Mouse (Mus musculus): Measurements from ENCODE around the gene Hrg. TPM values are rescaled to one million over a fixed set of nuclear protein-coding genes. Genes with fewer than 3 reads are reported as not detected.
"Not testable (repeated sequence)": the region's sequence is repeated elsewhere in the genome, so short reads cannot be mapped to it uniquely, and the experiment has no call there.

The Hrg gene
- total RNA-seq (2022) = not detected

DNA sequence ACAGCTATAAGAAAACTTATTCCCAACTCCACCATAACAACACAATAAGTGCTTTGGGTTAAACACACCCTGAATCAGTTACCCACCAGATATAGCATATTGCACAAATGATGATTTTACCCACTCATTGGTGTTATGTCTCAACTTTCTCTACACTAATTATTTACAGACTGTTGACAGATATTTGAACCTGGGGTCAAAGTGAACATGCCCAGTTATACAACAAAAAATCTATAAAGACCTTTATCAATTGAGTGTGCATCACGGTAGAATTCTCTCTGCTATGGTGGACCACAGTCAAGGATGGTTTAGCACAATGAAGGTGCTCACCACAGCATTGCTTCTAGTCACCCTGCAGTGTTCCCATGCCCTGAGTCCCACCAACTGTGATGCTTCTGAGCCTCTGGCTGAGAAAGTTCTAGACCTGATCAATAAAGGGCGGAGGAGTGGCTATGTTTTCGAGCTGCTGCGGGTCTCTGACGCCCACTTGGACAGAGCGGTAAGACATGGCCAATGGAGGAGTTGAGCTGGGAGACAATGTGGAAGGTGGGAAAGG, at the start of gene Hrg:
Gene Hrg, plus strand, starts transcription at position 233 of the 556 bp plus-strand sequence.
- DNase-seq (ENCODE audit: low spot score) = no peak

DNA sequence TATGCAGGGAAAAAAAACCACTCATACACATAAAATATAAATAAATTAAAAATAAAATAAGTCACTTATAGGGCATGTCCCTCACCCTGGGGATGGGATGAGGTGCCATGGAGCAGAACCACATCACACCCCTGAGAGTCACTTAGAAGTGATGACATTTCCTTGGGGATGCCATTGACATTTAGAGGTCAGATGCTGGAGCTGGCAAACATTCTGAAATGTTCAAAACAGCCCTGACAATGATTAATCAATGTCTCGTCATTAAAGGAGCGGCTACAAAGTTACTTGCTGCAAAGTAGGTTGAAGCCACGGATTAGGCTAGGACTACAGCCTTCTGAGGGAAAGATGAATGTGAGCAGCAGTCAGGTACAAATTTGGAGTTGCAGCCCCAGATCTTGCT, 49.5 kb upstream of the Hrg start:
- no peak for DNase-seq (ENCODE audit: low spot score)

DNA sequence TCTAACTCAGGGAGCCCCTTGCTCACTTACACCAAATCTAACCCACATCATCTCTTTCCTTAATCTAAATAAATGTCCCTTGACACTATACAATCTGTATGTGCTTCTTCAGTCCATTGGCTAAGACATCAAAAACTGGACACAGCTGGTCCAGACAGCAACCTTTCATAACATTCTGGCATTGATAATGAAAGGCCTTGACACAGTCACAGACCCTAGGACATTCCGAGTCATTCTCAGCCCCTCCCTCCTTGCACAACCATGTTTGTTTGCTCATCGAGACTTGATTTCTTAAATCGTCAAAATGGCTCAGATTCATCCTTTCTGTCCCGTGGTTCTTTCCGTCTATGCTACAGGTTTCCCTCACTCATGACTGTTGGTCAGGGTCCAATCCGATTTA, 41.6 kb upstream of the Hrg start:
- DNase-seq (ENCODE audit: low spot score) = no peak

DNA sequence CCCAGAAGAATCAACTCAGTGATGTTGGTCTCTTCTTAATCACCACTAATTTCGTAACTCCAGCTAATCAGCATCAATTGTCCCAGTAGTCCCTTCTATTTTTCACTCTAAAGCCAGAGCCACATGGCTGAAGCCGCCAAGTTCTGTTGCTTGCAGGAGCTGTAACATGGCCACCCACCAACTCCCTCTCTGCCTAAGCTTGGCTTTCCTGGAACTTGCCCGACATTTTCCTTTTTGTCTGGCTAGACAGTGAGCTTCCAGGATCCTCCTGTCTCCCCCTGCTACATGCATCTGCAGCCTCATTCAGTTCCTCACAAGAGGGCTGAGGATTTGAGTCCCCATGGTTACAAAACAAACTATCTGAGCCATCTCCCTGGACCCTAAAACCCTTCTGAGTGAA, 38.9 kb upstream of the Hrg start:
- peak; percentile 43 for DNase-seq (ENCODE audit: low spot score)

DNA sequence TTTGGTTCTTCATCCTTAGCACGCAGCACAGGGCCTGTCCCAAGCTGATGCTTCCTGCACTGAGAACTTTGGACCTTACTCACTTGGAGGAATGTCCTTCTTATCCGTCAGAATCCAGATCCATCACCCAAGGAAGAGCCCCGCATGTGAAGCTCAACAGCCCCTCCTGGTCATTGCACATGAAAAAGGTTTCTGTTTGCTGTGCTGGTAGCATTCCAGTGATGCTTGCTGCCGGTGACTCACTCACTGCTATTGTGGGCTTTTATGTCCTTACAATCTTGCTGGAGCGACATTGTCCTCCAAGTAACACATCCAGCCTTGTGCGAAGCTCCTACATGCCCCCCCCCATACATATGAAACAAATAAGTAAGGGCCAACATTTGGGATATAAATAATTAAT, 38.0 kb upstream of the Hrg start:
- DNase-seq (ENCODE audit: low spot score) = no peak

DNA sequence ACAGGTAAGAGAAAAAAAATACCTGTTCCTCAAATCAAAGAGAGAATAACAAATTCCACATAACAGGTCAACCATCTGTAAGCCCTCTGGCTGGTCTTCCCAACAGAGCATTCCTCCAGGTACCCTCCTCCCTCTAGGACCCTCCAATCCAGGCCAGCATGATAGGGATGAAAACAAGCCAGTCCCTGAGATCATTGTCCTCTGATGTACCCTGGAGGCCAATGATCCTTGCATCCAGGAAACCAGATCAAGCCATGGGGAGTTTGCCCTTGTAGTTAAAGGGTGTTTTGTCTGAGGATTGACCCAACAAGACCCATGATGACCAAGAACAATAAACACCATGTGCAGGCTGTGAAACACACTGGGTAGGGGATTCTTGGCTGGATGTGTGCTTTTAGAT, 36.6 kb upstream of the Hrg start:
- DNase-seq (ENCODE audit: low spot score) = no peak

DNA sequence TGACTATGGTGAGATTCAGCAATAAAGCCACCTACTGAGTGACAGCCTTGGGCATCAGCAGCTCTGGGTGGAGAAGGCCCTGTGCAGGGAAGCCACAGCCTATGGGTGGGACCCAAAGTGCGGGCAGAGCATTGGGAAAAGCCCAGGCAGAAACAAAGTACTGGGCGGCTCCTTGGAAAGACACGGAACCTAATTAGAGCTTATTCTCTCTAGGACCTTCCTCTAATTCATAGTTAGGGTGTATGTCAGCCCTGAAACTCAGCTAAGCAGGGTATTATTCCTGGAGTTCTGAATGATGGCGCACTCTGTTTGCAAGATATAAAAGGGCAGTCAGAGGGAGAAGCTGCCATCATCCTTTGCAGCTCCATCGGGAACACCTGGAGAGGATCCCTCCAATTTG, 32.8 kb upstream of the Hrg start, which contains the start of gene Fetub:
Gene Fetub, plus strand, starts transcription at position 301 of the 400 bp plus-strand sequence.
- DNase-seq (ENCODE audit: low spot score) = no peak

DNA sequence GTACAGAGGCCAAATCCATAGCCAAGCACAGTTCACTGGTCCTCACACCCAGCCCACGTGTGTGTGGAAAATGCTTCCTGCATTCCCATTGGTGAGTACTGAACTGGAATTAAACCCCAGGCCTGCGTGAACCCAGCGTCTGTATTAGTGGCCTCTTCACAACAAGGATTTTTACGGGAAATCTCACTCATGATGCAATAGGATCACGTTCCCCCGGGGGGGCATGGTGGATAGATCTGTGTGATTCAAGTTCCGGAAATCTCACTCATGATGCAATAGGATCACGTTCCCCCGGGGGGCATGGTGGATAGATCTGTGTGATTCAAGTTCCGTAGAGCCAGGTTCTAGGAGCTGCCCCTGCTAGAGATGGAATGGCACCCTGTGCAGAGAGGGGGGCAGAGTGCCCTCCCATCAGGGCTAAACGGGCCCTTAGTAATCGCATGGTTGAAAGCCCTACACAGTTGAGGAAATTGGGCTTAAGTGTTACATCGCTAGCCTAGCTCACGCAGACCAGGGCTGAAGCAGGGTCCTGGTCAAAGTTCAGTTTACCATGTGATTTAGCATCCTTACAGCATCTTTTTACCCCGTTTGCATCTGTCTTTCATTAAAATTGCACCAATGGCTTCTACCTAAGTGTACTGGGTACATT, 32.1 kb upstream of the Hrg start:
- DNase-seq (ENCODE audit: low spot score) = no peak

DNA sequence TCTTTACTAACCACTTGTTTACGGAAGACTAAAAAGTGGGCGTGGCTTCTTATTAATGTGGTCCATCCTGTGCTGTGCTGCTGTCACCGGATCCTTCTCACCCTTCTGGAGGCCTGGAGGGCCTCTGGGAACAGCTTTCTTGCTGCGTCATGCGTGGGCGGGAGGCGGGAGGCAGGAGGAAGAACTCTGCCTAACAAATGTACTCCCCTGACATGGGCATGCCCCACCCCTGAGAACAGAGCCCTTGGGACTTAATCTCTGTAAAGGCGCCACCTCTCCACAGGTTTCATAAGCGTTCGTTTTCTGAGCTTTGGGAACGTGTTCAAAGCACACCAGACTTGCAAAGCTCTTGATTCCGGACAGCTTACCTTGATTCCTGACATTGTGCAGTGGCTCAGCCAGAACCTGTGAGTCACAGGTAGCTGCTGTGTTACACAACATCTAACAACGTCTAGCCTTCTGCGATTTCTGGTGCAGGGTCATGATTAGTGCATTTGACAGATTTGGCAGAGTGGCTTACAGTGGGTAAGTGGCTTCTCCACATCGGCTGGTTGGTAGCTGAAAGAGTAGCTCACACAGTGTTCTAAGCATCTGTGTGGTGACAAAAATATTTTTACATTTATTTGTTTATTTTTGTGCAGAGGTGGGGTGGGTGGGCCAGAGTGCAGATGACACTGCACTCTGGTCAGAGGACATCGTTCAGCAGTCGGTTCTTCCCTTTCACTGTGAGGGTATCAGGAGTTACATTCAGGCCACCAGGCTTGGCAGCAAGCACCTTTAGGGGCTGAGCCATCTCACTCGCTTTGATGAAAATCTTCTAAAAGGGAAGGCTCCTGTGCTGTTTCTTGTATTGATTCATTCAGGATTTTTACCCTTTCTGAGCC, 30.7 kb upstream of the Hrg start:
- DNase-seq (ENCODE audit: low spot score) = peak; percentile 27

DNA sequence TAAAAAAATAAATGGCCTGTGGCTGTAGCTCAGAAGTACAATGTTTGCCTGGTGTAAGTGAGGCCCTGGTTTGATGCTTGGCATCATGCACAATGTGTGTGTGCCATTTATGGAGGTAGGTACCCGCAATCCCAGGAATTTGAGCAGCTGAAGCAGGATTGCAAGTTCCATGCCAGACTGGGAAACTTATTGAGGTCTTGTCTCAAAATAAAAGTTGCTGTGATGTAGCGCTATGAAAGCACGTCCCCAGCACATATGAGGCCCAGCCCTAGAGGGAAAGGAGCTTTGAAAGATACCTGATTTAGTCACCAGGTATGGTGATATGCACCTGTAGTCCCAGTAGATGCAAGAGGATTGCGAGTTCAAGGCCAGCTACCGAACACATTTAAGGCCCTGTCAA, 29.1 kb upstream of the Hrg start:
- DNase-seq (ENCODE audit: low spot score) = no peak

DNA sequence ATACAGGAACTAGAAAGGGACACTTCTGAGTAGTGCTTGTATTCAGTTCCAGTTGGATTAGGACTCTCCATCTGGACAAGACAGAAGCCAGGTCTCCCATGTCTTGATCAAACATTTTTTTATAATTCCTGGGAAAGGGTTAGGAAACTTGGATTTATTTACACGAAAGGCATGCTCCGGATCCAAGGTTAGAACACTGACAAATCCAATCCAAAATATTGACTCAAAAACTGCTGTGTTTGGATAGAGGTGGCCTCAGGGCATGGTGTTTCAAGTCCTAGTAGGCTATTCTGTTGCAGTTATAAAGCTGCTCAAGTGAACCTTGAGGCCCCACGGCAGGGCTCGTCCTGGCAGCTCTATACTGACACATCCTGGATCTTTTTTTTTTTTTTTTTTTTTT, 28.4 kb upstream of the Hrg start:
- no peak for DNase-seq (ENCODE audit: low spot score)

DNA sequence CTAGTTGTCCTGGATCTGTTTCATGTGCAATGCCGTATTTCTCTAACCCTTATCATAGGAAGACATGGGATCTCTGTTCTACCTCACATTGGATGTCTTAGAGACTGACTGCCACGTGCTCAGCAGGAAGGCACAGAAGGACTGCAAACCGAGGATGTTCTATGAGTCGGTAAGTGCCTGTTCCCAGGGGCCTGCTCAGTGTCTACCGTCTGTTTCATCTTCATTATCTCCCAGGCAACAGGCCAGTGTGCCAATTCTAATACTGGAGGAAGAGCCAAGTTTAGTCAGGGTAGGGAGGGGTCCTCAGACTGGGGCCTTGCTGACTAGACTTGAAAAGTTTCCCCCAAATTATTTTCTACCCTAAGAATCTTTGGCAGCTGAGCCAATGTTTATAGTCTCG, 21.3 kb upstream of the Hrg start:
- DNase-seq (ENCODE audit: low spot score) = no peak

DNA sequence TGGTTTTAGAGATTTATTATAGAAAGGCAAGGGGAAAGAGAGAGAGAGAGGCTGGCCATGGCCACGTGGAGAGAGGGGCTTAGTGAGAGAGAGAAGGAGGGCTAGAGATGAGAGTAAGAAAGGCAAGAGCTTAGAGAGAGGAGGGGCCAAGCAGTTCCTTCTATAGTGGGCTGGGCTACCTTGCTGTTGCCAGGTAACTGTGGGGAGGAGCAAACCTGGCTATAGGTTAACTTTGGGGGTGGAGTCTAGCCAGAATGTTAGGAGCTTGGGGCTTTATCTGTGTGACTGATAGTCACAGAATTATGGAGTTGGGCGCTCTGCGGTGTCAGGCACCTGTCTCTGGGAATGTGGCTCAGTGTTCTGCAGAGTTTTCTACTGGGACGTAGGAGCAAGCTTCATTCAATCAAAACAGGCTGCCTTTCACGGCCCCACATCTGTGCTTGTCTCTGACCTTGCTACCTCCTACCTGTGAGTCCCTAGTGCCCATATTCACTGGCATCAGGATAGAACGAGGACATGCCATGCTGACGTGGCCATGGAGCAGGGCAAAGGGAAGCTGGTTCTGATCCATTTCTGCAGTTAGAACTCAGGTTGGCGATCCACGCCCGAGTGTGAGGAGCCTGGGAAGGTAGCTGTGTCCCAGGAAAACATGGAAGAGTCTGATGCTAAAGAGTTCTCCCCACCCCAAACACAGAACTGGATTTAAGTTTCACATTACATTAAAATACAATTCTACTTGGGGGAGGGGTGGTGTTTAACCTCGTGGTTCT, 19.3 kb upstream of the Hrg start:
- no peak for DNase-seq (ENCODE audit: low spot score)

DNA sequence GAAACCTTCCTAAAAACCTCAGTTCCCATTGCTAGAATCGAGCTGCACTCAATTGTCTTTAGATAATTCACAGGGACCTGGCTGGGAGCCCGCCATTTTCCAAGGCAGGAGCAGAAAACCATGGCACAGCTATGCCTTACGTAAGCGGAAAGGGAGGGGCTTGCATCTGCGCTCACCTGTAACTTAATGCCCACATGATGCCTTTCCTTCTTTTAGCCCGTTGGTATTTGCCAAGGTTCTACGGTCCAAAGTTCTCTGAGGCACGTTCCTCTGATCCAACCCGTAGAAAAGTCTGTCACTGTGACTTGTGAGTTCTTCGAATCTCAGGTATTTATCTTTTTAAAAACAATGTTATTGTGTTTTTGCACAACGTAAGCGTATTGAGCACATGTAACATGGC, 13.2 kb upstream of the Hrg start:
- no peak for DNase-seq (ENCODE audit: low spot score)

DNA sequence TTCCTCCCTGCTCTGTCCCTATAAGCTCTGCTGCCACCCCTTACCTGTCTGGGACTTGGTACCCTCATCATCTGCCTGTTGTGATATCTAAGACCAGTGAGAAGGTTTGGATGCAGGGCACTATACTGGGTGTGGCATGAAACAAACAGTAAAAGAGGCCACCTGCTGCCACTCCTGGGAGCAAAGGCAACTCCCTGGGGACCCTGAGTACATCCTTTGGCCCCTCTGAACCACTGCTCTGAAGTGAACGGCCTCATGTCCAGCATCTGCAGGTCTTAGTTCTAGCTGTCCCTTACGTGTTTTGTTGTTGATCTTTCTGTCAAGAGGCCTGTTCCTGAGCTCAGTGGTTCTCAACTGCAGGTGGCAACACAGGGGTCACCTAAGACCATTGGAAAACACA, 12.3 kb upstream of the Hrg start:
- DNase-seq (ENCODE audit: low spot score) = no peak

DNA sequence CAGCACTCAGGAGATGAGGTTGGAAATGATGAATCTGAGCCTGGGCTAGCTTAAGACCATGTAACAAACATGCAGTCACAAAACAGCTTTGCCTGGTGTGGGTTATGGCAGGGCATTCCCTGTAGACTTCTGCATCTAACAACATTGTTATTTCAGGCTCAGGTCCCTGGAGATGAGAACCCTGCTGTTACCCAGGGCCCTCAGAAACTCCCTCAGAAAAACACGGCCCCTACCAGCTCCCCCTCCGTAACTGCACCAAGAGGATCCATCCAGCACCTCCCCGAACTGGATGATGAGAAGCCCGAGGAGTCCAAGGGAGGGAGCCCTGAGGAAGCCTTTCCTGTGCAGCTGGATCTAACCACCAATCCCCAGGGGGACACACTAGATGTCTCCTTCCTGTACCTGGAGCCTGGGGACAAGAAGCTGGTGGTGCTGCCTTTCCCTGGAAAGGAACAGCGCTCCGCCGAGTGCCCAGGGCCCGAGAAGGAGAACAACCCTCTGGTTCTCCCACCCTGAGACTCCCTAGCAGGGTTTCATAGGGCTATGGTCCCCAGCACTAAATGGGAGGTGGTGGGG, 11.7 kb upstream of the Hrg start:
- DNase-seq (ENCODE audit: low spot score) = no peak

DNA sequence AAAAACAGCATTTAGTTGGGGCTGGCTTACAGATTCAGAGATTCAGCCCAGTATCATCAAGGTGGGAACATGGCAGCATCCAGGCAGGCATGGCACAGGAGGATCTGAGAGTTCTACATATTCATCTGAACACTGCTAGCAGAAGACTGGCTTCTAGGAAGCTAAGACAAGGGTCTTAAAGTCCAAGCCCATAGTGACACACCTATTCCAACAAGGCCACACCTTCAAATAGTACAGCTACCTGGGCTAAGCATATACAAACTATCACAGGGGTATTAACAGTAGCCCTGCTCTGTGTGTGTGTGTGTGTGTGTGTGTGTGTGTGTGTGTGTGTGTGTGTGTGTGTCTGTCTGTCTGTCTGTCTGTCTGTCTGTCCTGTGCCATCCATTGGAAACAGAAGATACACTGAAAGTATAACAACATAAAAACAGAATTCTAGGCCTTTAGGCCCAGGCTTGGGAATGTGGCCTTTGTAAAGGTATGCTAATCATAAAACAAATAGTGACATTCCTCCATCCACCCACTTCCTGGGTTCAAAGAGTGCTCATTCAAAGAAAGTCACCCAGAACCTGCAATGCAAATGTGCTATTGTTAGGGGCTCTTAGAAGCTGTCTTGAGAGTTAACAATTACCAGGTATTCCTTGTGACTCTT, 8.9 kb upstream of the Hrg start:
- not testable (repeated sequence) for DNase-seq (ENCODE audit: low spot score)

DNA sequence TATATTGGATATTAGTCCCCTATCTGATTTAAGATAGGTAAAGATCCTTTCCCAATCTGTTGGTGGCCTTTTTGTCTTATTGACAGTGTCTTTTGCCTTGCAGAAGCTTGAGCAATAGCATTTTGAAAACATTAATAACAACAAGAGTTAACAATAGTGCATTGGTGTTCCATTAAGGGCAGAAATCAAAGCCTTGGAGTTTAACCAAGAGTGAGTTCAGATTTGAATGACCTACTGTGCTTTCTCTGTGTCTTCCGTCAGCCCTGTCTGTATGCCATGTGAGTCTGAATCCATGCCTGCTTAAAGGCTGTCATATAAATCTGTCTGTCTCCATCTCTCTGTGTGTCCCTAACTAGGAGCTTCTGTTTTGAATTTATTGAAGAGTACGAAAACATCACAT, 3.5 kb upstream of the Hrg start:
- DNase-seq (ENCODE audit: low spot score) = no peak

DNA sequence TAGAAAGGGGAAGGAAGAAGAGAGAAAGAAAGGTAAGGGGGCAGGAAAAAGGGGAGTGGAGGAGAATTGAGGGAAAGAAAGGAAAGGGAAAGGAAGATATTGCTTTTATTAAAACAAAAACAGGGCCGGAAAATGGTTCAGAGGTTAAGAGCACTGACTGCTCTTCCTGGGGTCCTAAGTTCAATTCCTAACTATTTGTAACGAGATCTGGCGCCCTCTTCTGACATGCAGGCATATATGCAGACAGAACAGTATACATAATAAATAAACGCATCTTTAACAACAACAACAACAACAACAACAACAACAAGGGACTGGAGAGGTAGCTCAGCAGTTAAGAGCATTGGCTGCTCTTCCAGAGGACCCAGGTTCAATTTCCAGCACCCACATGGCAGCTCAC, 2.2 kb downstream of the Hrg start:
- DNase-seq (ENCODE audit: low spot score) = no peak

DNA sequence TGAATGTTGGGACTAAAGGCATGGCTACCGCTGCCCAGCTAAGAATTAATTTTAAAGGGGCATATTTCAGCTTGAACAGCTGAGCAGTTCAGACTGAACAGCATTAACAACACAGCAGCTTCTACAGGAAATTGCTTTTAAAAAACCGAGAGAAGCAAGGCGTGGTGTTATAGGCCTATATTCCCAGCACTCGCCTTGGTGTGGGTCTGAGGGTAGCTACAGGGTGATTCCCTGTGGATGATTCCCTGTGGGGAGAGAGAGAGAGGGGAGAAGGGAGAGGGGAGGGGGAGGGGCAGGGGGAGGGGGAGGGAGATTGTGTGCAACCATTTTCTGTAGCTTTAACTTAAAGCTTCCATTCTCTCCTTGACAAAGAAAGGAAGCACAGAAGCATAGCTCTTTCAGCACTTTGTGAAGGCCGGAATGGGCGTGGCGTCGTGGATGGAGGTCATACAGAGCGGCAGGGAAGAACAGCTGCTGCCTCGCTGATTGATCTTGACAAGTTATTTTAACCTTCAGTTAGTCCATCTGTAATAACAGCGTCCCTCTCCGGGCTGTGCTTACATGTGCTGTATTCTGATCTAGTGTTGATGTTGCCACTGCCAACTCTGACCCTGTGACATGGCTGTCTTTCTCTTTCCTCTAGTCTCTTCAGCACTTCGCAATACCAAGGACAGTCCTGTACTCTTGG, 4.7 kb downstream of the Hrg start:
- DNase-seq (ENCODE audit: low spot score) = no peak

DNA sequence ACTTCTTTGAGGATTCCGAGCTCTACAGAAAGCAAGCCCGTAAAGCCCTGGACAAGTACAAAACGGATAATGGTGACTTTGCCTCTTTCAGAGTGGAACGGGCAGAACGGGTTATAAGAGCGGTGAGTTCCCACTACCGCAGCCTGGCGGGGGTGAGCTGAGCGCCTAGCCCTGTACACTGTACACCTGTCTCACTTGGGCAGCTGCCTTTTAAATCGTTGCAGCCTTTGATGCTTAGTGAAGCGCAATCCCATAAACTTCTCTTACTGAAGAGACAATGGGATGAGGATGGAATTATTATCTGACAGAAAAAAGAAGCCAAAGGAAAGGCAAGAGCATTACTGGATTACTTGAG, 5.2 kb downstream of the Hrg start:
- DNase-seq (ENCODE audit: low spot score) = no peak
